Mouse (Mus musculus) c-Kit-negative CD71-positive TER-119-positive erythroid progenitor cells, embryonic 14.5 days (primary cell): ENCODE measurements around the gene Disp3.

Experiments
- DNase-seq: peaks from one replicate; pipeline ENCODE4 v3.0.0-alpha.2; 2013; ENCODE audit warnings: low read depth, low spot score

Disp3 gene

DNA sequence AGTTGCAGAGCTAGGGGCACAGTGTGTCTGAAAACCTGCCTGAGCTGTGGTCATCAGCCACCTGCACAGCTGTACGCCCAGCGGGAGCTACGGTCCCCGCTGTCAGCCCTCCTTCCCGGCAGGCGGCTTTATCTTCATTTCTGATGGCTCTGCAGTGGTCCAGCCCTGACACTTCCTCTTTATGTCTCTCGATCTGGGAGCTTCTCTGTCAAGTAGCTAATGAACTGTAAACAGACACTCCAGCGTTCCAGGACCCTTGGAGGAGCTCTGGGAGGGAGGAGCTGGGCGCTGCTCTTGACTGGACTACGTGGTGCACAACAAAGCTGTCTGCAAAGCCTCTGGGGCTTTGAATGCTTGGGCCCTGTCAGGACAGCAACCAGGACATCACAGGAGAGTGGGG is 67.1 kb downstream of the Disp3 start:
- DNase-seq = no peak

DNA sequence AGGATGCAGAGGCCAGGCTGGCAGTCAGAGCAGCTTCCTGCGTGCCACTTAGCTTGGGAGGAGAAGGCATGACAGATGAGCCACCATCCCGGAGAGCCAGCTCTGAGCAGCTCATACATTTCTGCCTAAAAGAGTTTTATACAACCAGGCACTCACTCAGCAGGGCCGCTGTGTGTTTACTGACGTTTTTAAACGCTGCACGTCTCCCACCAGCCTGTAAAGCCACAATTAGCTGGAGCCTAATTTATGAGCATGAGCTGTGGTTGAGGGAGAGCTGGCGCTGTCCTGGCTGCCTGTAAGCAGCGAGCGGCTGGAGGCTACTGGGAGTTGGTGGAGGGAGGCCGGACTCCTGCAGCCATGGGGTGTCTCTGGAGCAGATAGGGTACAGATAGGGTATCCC is 69.5 kb downstream of the Disp3 start:
- DNase-seq = no peak

DNA sequence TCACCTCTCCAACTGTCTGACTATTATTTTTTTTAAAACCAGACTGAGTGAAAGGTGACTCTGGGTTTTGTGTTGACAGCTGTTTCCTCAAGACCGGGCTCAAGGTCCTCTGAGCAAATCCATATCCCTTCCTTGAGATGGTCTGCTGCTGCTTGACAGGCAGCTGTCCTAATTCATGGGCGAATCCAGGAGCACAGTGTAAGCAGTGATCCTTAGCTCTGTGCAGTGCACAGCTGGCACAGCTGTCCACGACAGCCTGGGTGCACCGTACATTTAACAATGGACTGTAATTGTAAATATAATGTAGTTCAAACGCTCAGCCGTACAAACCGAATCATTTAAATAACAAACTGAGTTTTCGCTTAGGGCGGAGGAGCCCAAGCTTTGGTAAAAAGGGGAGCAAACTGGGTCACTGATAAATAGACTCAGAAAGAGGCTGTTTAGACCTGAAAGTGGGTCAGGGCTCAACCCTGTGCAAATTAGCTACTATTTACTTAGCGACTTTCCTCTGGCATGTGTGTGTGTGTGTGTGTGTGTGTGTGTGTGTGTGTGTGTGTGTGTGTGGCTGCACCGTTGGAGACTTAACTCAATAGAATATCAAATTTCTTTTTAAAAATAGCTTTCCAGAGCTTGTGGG is 72.4 kb downstream of the Disp3 start:
- DNase-seq = no peak

DNA sequence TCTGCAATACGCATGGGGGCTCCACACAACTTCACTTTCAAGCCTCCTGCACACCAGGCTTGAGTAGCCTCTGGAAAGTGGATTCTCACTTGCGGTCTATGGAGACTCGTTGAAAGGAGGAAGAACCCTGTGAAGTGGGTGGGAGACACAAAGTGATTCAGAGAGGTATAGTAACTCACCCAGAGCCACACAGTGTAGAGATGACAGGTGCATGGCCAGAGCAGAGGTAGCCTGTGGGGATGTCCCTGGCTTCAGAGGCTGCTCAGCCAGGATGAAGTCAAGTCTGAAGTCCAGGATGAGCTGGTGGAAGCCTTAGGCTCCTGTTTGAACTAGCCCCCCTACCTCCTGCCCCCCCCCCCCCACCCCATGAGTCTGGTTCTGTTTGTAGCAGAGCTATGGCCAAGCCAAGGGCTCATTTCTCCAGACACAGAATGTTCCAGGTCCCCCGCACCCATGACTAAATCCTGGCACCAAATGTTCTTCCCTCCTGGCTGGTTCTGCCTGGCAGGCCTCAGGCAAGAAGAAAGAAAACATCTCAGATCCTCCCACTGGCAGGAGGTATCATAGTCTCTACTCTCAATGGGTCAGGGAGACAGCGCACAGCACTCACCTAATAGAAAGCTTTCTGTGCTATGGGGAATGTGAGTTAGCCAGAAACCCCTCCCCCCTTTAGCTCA is 73.2 kb downstream of the Disp3 start:
- DNase-seq = no peak

DNA sequence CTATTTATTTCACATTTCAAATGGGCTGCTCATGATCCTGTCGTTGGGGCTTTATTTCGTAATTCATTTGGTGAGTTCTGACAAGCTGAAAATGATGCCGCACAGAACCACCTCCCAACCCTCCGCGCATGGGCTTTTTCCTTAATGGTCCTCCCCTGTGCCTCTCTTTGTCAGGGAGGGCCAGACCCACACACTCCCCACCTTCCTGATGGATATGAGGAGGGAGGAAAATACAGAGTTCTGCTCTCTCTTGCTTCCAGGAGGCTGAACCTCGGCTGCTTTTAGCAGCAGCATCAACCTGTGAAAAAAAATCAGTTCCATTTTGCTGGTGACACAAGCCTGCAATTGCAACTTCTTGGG is 82.9 kb downstream of the Disp3 start:
- DNase-seq = no peak

DNA sequence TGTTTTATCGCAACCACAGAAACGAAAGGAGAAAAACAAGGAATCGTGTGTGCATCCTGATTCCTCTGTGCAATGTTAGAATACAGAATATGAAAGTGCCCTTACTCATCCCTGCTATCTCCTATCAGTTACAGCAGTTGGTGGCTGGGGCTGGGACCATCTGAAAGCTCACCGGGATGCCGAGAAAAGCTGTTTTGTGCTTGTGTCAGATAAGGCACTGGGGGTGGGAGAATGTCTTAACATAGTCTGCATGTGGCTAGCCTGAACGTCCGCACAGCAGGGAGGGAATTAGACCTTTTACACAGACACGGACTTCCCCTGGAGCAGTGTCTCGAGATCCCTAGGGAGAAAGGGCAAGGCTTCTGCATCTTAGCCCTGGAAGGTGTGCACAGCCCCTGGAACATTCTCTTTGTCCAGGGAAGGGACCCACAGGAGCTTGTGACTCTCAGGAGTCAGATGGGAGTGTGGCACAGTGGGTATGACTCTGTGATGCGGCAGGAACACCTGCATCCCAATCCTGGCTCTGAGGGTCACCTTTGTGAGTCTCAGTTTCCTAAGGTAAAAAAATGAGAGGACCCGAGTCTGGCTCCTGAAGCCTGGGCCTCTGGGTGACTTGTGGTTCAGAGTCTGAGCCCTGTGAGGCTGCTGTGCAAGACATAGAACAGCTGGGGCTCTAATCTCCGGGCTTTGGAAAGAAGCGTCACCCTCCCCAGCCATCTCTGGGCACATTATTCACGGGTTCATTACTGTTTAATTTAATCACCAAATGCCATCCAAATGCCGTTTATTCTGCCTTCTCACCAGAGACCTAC is 83.5 kb downstream of the Disp3 start:
- DNase-seq = peak; percentile 74

GRCm38 (mm10) chr4:148203557-148203956 is 84.2 kb downstream of the Disp3 start:
- peak; percentile 21 for DNase-seq

GRCm38 (mm10) chr4:148198721-148199120 is 89.0 kb downstream of the Disp3 start:
- DNase-seq = no peak

DNA sequence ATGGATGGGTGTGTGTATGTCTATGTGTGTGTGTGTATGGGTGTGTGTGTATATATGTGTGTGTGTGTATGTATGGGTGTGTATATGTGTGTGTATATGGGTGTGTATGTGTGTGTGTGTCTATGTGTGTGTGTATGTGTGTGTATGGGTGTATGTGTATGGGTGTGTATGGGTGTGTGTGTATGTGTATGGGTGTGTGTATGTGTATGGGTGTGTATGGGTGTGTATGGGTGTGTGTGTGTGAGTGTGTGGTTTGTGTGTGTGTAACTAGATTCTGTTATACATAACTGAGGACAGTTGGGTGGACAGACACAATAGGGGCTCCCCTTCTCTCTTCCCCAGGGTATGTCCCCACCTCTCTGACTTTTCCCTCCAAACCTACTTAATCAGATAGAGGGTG is 93.4 kb downstream of the Disp3 start:
- DNase-seq = no peak

- DNase-seq = no peak
These were observed 95.0 kb downstream of the Disp3 start for GRCm38 (mm10) chr4:148192707-148193245.
